ENCODE assay signal across 11 mouse cellular contexts in genomic region chr11:80386790-80387189, GRCm38 (mm10). TPM values are rescaled to one million over a fixed set of nuclear protein-coding genes. Genes with fewer than 3 reads are reported as not detected.
DNase-seq lines count a peak whose midpoint lies in the region; ATAC-seq and TF ChIP-seq lines count a peak whose summit lies in the region.
"Had no signal": no experiment of that assay in that cellular context is flagged by ENCODE, and none has a peak within 500 bp of the region (broad histone marks: within the 10 kb centered on the region; RNA-seq: fewer than 3 reads in every experiment).

No protein-coding gene starts in this region.

- 52% methylated on average over 2 of the region's 2 CpGs for WGBS in heart, embryonic 11.5 days (ENCODE audit: insufficient replicate concordance)
- 75% methylated on average over 2 of the region's 2 CpGs for WGBS in hindbrain, embryonic 14.5 days

- no peaks in the 10 kb centered on the region for H3K27me3 ChIP-seq in heart, embryonic 11.5 days (ENCODE audit: control insufficient read depth, insufficient read depth, low read length)
- H3K27me3 ChIP-seq in G1E (ENCODE audit: insufficient read depth, low read length), result no peaks in the 10 kb centered on the region
- H3K27me3 ChIP-seq in hindbrain, embryonic 14.5 days (ENCODE audit: control insufficient read depth, insufficient read depth, low read length), result no peaks in the 10 kb centered on the region

- peaks cover 7% of the 10 kb centered on the region for H3K4me1 ChIP-seq in heart, embryonic 11.5 days (ENCODE audit: control insufficient read depth, insufficient read depth, low read length)
- H3K4me1 ChIP-seq in G1E (ENCODE audit: insufficient read depth, low read depth, low read length), result peaks cover 25% of the 10 kb centered on the region
- peaks cover 33% of the 10 kb centered on the region for H3K4me1 ChIP-seq in hindbrain, embryonic 14.5 days (replicated peaks; ENCODE audit: control insufficient read depth, insufficient read depth, low read length)

- intact Hi-C loops in heart, postnatal 36 days (cut with DNase I), result no loop called here

- peaks cover 18% of the 10 kb centered on the region for H3K36me3 ChIP-seq in heart, embryonic 11.5 days (ENCODE audit: control insufficient read depth, insufficient read depth, low read length)
- peaks cover 65% of the 10 kb centered on the region for H3K36me3 ChIP-seq in G1E (replicated peaks)
- H3K36me3 ChIP-seq in hindbrain, embryonic 14.5 days (replicated peaks; ENCODE audit: control insufficient read depth, insufficient read depth), result peaks cover 53% of the 10 kb centered on the region

- no peak for TF ChIP-seq CTCF in G1E (IDR thresholded peaks at IDR 0.05; ENCODE audit: low read depth, low read length)

- H3K4me2 ChIP-seq in heart, embryonic 11.5 days, result peak overlapping the region; percentile 34
- peak overlapping the region; percentile 84 for H3K4me2 ChIP-seq in hindbrain, embryonic 14.5 days (replicated peaks)

- DNase-seq in heart, postnatal 36 days, result no peak
- no peak for DNase-seq in G1E (ENCODE audit: low spot score)
- DNase-seq in hindbrain, embryonic 14.5 days (ENCODE audit: low spot score), result no peak
- no peak for DNase-seq in spleen, postnatal 4 days (ENCODE audit: low spot score in 2 of 2)
- DNase-seq in adrenal gland, adult 2 months, result no peak
- DNase-seq in left cerebral cortex, adult 18-20 months (ENCODE audit: low spot score in 2 of 2), result no peak
- DNase-seq: B cell, adult 2 months; cerebellum, adult 11-12 months; kidney, adult 9 months had no signal

- 0 out of 2 replicates have a peak overlapping the region, but pooled peaks have one; percentile 8 for H3K4me3 ChIP-seq in heart, embryonic 11.5 days (ENCODE audit: low read depth, low read length)
- H3K4me3 ChIP-seq in G1E (ENCODE audit: low read depth, low read length), result peak overlapping the region; percentile 46; the same call in 1 of the 2 replicates
- H3K4me3 ChIP-seq in hindbrain, embryonic 14.5 days (replicated peaks; ENCODE audit: low read length), result peak overlapping the region; percentile 74; the same call in 1 of the 2 replicates

- H3K9ac ChIP-seq in heart, embryonic 11.5 days (ENCODE audit: low read depth, low read length), result no peak overlapping the region
- peak overlapping the region; percentile 13; the same call in 1 of the 2 replicates for H3K9ac ChIP-seq in hindbrain, embryonic 14.5 days

- no peaks in the 10 kb centered on the region for H3K9me3 ChIP-seq in heart, embryonic 11.5 days (replicated peaks; ENCODE audit: control insufficient read depth, low read length)
- no peaks in the 10 kb centered on the region for H3K9me3 ChIP-seq in G1E (replicated peaks)
- no peaks in the 10 kb centered on the region for H3K9me3 ChIP-seq in hindbrain, embryonic 14.5 days (ENCODE audit: control insufficient read depth, low read length)

- ATAC-seq in heart, embryonic 11.5 days (replicated peaks; ENCODE audit: insufficient number of reproducible peaks, low FRiP score, low TSS enrichment), result no peak
- ATAC-seq in G1E (ENCODE audit: extremely low read depth, insufficient number of reproducible peaks, low FRiP score, poor library complexity, severe bottlenecking), result no peak
- no peak for ATAC-seq in hindbrain, embryonic 14.5 days (ENCODE audit: low FRiP score)
- 0 out of 2 replicates have a peak, but pooled peaks have one; percentile 42 for ATAC-seq in megakaryocyte-erythroid progenitor cell, adult 5-6 weeks (replicated peaks; ENCODE audit: low FRiP score, low TSS enrichment, poor library complexity, severe bottlenecking)

- H3K27ac ChIP-seq in heart, embryonic 11.5 days (ENCODE audit: low read depth, low read length), result no peak overlapping the region
- no peak overlapping the region for H3K27ac ChIP-seq in hindbrain, embryonic 14.5 days

RNA-seq across cellular contexts. Expression of gene Zfp207, which starts 3.7 kb away (rescaled TPM):
- 189 and 200 TPM in 2 replicates for polyA plus RNA-seq in heart, embryonic 11.5 days (2014; fragmentation: Nextera tagmentation; extraction: Ambion mirVana)
- 10 to 100 TPM; 64.0 to 74.5 TPM for total RNA-seq in heart, postnatal 36 days (2021)
- total RNA-seq in G1E (2014; fragmentation: Nextera tagmentation) (549 and 561 TPM in 2 replicates), G1E (2017) (343 and 359 TPM in 2 replicates)
- polyA plus RNA-seq in G1E (2012), result 15.2 and 55.8 TPM in 2 replicates
- polyA plus RNA-seq in hindbrain, embryonic 14.5 days (2014; fragmentation: Nextera tagmentation; extraction: Ambion mirVana), result 190 and 213 TPM in 2 replicates
- total RNA-seq in megakaryocyte-erythroid progenitor cell, adult 5-6 weeks (2014; fragmentation: Nextera tagmentation), result 282 and 353 TPM in 2 replicates
- total RNA-seq in megakaryocyte-erythroid progenitor cell, adult 5-6 weeks (2017), result 264 and 290 TPM in 2 replicates
- 100 to 1,000 TPM; 131 to 142 TPM for total RNA-seq in adrenal gland, adult 2 months (2021)
- 45.7 and 53.3 TPM in 2 replicates for polyA plus RNA-seq in adrenal gland, adult 2 months (2012; rRNA removed)
- 100 to 1,000 TPM; 121 to 123 TPM for total RNA-seq in left cerebral cortex, adult 18-20 months (2021)

RNA-seq across cellular contexts. Expression of gene 5730455P16Rik, which starts 9.0 kb away (rescaled TPM):
- 14.6 and 14.8 TPM in 2 replicates for polyA plus RNA-seq in heart, embryonic 11.5 days (2014; fragmentation: Nextera tagmentation; extraction: Ambion mirVana)
- total RNA-seq in heart, postnatal 36 days (2021), result 10 to 100 TPM; 22.0 to 22.8 TPM
- total RNA-seq in G1E (2014; fragmentation: Nextera tagmentation) (14.4 and 18.8 TPM in 2 replicates), G1E (2017) (13.9 and 14.6 TPM in 2 replicates)
- 3.5 and 4.3 TPM in 2 replicates for polyA plus RNA-seq in G1E (2012)
- polyA plus RNA-seq in hindbrain, embryonic 14.5 days (2014; fragmentation: Nextera tagmentation; extraction: Ambion mirVana), result 37.6 and 40.4 TPM in 2 replicates
- total RNA-seq in megakaryocyte-erythroid progenitor cell, adult 5-6 weeks (2014; fragmentation: Nextera tagmentation), result 5.9 and 9.5 TPM in 2 replicates
- 8.3 and 13.8 TPM in 2 replicates for total RNA-seq in megakaryocyte-erythroid progenitor cell, adult 5-6 weeks (2017)
- 10 to 100 TPM; 14.4 to 20.7 TPM for total RNA-seq in adrenal gland, adult 2 months (2021)
- polyA plus RNA-seq in adrenal gland, adult 2 months (2012; rRNA removed), result 2.7 and 3.8 TPM in 2 replicates
- 10 to 100 TPM; 49.5 to 53.9 TPM for total RNA-seq in left cerebral cortex, adult 18-20 months (2021)

RNA-seq across cellular contexts. Expression of gene Psmd11, which starts 41.6 kb away (rescaled TPM):
- 185 and 215 TPM in 2 replicates for polyA plus RNA-seq in heart, embryonic 11.5 days (2014; fragmentation: Nextera tagmentation; extraction: Ambion mirVana)
- 100 to 1,000 TPM; 114 to 128 TPM for total RNA-seq in heart, postnatal 36 days (2021)
- total RNA-seq in G1E (2014; fragmentation: Nextera tagmentation) (185 and 186 TPM in 2 replicates), G1E (2017) (108 and 109 TPM in 2 replicates)
- 43.6 and 50.1 TPM in 2 replicates for polyA plus RNA-seq in G1E (2012)
- polyA plus RNA-seq in hindbrain, embryonic 14.5 days (2014; fragmentation: Nextera tagmentation; extraction: Ambion mirVana), result 256 and 266 TPM in 2 replicates
- 130 and 137 TPM in 2 replicates for total RNA-seq in megakaryocyte-erythroid progenitor cell, adult 5-6 weeks (2014; fragmentation: Nextera tagmentation)
- total RNA-seq in megakaryocyte-erythroid progenitor cell, adult 5-6 weeks (2017), result 125 and 153 TPM in 2 replicates
- 100 to 1,000 TPM; 142 to 155 TPM for total RNA-seq in adrenal gland, adult 2 months (2021)
- 16.6 and 19.9 TPM in 2 replicates for polyA plus RNA-seq in adrenal gland, adult 2 months (2012; rRNA removed)
- 100 to 1,000 TPM in 1 of 2 experiments, 10 to 100 TPM in 1; 96.3 to 109 TPM for total RNA-seq in left cerebral cortex, adult 18-20 months (2021)

Comparison
In these comparisons a context has a peak if more than half of its experiments do, and no peak if none do; other contexts are left out.
1. H3K4me3 ChIP-seq: peak in every context shown above with its lines; median percentile 74 in hindbrain, embryonic 14.5 days; 46 in G1E; 8 in heart, embryonic 11.5 days.